Mouse (Mus musculus) bone marrow macrophage, adult 2 months (primary cell): ENCODE measurements at regions not wholly inside any gene's neighbourhood (a gene's known extent, or its start where the extent isn't known, plus 50 kb on each side); places are given as distances from the start of the nearest gene placed in this dataset.
A peak's percentile ranks its signal among the peaks of the same experiment; 100 is the strongest.

ENCODE experiments used
- H3K27ac ChIP-seq: 2 replicates; pipeline ENCODE4 v1.5.1; 2012; ENCODE audit warnings: low read depth, low read length; ENCODE audit not compliant: insufficient read depth
- H3K4me1 ChIP-seq: 2 replicates; pipeline ENCODE4 v1.6.1; 2012; ENCODE audit warnings: low read length; ENCODE audit not compliant: control insufficient read depth, insufficient read depth
- H3K4me3 ChIP-seq: 2 replicates; pipeline ENCODE4 v1.5.1; 2012; ENCODE audit warnings: mild to moderate bottlenecking, low read length, moderate library complexity; ENCODE audit not compliant: insufficient read depth
- CTCF ChIP-seq: IDR thresholded peaks from 2 replicates; pipeline ENCODE4 v1.5.1; 2012; ENCODE audit warnings: low read depth, mild to moderate bottlenecking, low read length, moderate library complexity
- POLR2A ChIP-seq: IDR thresholded peaks from 2 replicates; pipeline ENCODE4 v1.6.1; 2012; ENCODE audit warnings: mild to moderate bottlenecking, low read depth, low read length, borderline replicate concordance

GRCm38 (mm10) chr9:77845664-77846290 lies 71.4 kb upstream of the Elovl5 start:
- no peaks in the 10 kb centered on the region for H3K4me1 ChIP-seq
- H3K4me3 ChIP-seq = no peak overlapping the region
- TF ChIP-seq CTCF = no peak
- TF ChIP-seq POLR2A = no peak
- no peak overlapping the region for H3K27ac ChIP-seq

- TF ChIP-seq CTCF = no peak
- no peak for TF ChIP-seq POLR2A
- Histone ChIP-seq H3K4me3 (no peak overlapping the region), H3K4me1 (no peaks in the 10 kb centered on the region), H3K27ac (no peak overlapping the region)
These were observed 68.6 kb upstream of the Elovl5 start for GRCm38 (mm10) chr9:77848580-77848979.

- Histone ChIP-seq H3K4me3 (no peak overlapping the region), H3K27ac (no peak overlapping the region), H3K4me1 (no peaks in the 10 kb centered on the region)
- TF ChIP-seq POLR2A = no peak
- TF ChIP-seq CTCF = no peak
These were observed 67.8 kb upstream of the Elovl5 start for GRCm38 (mm10) chr9:77849343-77849742.

- Histone ChIP-seq H3K4me3 (no peak overlapping the region), H3K4me1 (no peaks in the 10 kb centered on the region), H3K27ac (no peak overlapping the region)
- TF ChIP-seq POLR2A = no peak
- TF ChIP-seq CTCF = no peak
These were observed 65.8 kb upstream of the Elovl5 start for GRCm38 (mm10) chr9:77851336-77851735.

- Histone ChIP-seq H3K4me1 (peaks cover 10% of the 10 kb centered on the region), H3K4me3 (no peak overlapping the region), H3K27ac (peak overlapping the region; percentile 32; the same call in 1 of the 2 replicates)
- TF ChIP-seq POLR2A (no peak), CTCF (no peak)
These were observed 59.8 kb upstream of the Elovl5 start for GRCm38 (mm10) chr9:77857091-77858058.

- TF ChIP-seq POLR2A = no peak
- no peak for TF ChIP-seq CTCF
- Histone ChIP-seq H3K4me1 (peaks cover 10% of the 10 kb centered on the region), H3K27ac (peak overlapping the region; percentile 54), H3K4me3 (no peak overlapping the region)
These were observed 58.9 kb upstream of the Elovl5 start for GRCm38 (mm10) chr9:77858127-77858794.
